Mouse (Mus musculus) myocyte (in vitro differentiated cells): ENCODE results near the gene Gm2075.
"Not testable (repeated sequence)": the region's sequence is repeated elsewhere in the genome, so short reads cannot be mapped to it uniquely, and the experiment has no call there.

Experiments
- MAX ChIP-seq: IDR thresholded peaks from one replicate; pipeline ENCODE4 v1.6.1; 2011; ENCODE audit warnings: low read depth, mild to moderate bottlenecking, control low read depth
- POLR2A ChIP-seq: IDR thresholded peaks from one replicate; pipeline ENCODE4 v1.6.1; 2011; ENCODE audit warnings: low read depth, mild to moderate bottlenecking, control low read depth, moderate library complexity; ENCODE audit not compliant: insufficient read length
- REST ChIP-seq: IDR thresholded peaks from one replicate; pipeline ENCODE4 v1.6.1; 2011; ENCODE audit warnings: mild to moderate bottlenecking, control low read depth, moderate library complexity; ENCODE audit not compliant: insufficient read depth, insufficient read length

DNA sequence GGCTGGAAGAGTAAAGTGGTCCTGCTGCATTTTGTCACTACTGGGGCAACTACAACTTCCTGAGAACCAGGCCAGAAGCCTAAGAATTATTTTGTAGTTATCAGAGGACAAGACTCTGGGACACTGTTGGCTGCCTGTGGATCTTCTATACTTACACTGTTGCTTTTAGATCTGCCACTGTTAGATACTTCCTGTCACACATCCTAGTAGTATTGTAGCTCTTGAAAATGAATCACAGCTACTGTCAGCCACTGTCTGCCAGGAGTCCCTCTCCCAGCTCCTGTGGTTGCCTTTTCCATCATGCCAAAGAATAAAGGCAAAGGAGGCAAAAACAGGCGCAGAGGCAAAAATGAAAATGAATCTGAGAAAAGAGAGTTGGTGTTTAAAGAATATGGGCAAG lies 15.1 kb downstream of the Gm2075 start, which contains the start of gene Gm2056:
- TF ChIP-seq MAX, POLR2A, REST: not testable (repeated sequence)
